Mouse (Mus musculus) lung, postnatal 0 days (tissue): ENCODE data around the gene Cutc.

Experiments used
- CTCF ChIP-seq: IDR thresholded peaks from 2 replicates; pipeline ENCODE4 v1.5.1; 2016; ENCODE audit warnings: antibody characterized with exemption, mild to moderate bottlenecking
- EP300 ChIP-seq: IDR thresholded peaks from 2 replicates; pipeline ENCODE4 v1.6.1; 2016; ENCODE audit warnings: antibody characterized with exemption, mild to moderate bottlenecking, control low read depth

DNA sequence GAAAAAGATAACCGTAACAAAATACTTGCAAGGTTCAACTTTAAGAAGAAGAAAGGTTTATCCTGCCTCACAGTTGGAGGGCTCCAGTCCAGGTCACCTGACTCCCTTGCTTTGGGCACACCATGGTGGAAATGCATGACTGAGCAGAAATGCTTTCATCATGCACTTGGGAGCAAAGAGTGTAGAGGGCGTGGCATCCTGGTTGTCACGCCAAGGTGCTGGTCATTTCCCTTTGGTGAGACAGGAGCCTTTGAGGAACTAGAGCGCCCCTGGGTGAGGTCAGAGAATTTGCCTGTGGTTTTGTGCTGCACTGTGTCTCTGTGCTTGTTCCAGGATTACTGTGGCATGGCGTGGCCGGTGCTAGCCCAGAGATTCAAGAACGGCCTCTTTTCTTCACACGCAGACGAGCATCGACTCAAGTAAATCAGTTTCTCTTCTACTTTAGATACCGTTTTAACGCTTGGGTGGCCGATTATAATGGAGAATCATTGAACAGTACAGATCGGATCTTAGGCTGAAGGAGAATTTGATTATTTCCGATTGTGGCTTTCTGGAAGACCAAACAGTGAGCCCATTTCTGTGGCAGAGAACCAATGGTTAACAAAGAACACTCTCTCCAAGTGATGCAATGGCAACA lies 26.2 kb upstream of the Cutc start:
- TF ChIP-seq CTCF: no peak
- no peak for TF ChIP-seq EP300
